Mouse (Mus musculus) adrenal gland, adult 8-10 months (tissue): ENCODE measurements around the gene Olfr488. TPM values are rescaled to one million over a fixed set of nuclear protein-coding genes. Genes with fewer than 3 reads are reported as not detected.
"Not testable (repeated sequence)": the region's sequence is repeated elsewhere in the genome, so short reads cannot be mapped to it uniquely, and the experiment has no call there.

Experiments used
- DNase-seq: peaks from one replicate; pipeline ENCODE4 v3.0.0; 2022
- total RNA-seq, 4 experiments: library from RNA; stranded (reverse); gene quantifications; 2 replicates each; pipeline ENCODE4 v1.2.4; 2022

The Olfr488 gene
- not detected for total RNA-seq

DNA sequence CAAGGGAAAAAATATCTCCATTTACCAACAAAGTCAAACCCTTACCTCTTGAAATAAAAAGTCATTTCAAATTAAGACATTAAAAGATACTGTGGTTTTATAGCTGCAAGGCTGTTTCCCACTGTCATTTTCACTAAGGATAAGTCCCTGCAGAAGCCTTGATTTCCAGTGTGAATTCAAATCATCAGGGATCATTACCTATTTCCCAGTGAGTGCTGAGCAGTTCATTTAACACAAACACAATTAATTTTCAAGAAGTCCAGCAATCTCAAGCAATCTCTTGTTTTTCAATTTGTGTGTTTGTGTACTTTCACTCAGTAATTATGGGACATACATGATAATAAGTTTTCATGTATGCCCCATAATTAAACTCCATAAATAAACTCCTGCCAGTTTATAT, at the start of gene Olfr488:
TSS of gene Olfr488 (minus strand) at position 101 of the 400 bp plus-strand sequence.
- DNase-seq: no peak

GRCm38 (mm10) chr7:108288834-108289233, 30.7 kb upstream of the Olfr488 start, which contains the start of gene Olfr490:
Gene Olfr490, minus strand, starts transcription at chr7:108288934.
- no peak for DNase-seq

- DNase-seq: no peak
Measured at GRCm38 (mm10) chr7:108233551-108233950, 24.6 kb downstream of the Olfr488 start.

GRCm38 (mm10) chr7:108214536-108214935, 43.6 kb downstream of the Olfr488 start, which contains the start of gene Olfr487:
Gene Olfr487, minus strand, starts transcription at chr7:108214636.
- DNase-seq: not testable (repeated sequence)

Other genes with a start within 250 kb of the Olfr488 start
- gene Olfr478, start 224.4 kb downstream of the Olfr488 start, total RNA-seq: not detected
- gene Olfr479, start 207.7 kb downstream of the Olfr488 start, total RNA-seq: not detected
- not detected for gene Olfr480, start 191.0 kb downstream of the Olfr488 start, total RNA-seq
- not detected for gene Olfr481, start 178.5 kb downstream of the Olfr488 start, total RNA-seq
- 1 to 10 TPM; 1.2 to 1.8 (median 1.7) TPM for gene Olfr482, start 160.8 kb downstream of the Olfr488 start, total RNA-seq
- not detected for gene Olfr483, start 157.5 kb downstream of the Olfr488 start, total RNA-seq
- not detected for gene Olfr484, start 130.9 kb downstream of the Olfr488 start, total RNA-seq
- gene Olfr485, start 98.5 kb downstream of the Olfr488 start, total RNA-seq: not detected
- gene Olfr486, start 85.6 kb downstream of the Olfr488 start, total RNA-seq: not detected
- gene Olfr487, start 43.7 kb downstream of the Olfr488 start, total RNA-seq: not detected
- not detected for gene Olfr490, start 30.6 kb upstream of the Olfr488 start, total RNA-seq
- not detected for gene Olfr491, start 55.1 kb upstream of the Olfr488 start, total RNA-seq
- gene Olfr492, start 65.3 kb upstream of the Olfr488 start, total RNA-seq: not detected
- not detected for gene Olfr493, start 88.6 kb upstream of the Olfr488 start, total RNA-seq
- not detected for gene Olfr494, start 107.0 kb upstream of the Olfr488 start, total RNA-seq
- not detected for gene Olfr495, start 134.8 kb upstream of the Olfr488 start, total RNA-seq
- gene Olfr497, start 162.1 kb upstream of the Olfr488 start, total RNA-seq: not detected
- gene Olfr498, start 207.0 kb upstream of the Olfr488 start, total RNA-seq: not detected